ENCODE assay signal across 13 mouse cellular contexts in genomic region chr6:133313896-133314295, GRCm38 (mm10). TPM values are rescaled to one million over a fixed set of nuclear protein-coding genes. Genes with fewer than 3 reads are reported as not detected.
"Had no signal": no experiment of that assay in that cellular context is flagged by ENCODE, and none has a peak within 500 bp of the region (broad histone marks: within the 10 kb centered on the region; RNA-seq: fewer than 3 reads in every experiment).

No protein-coding gene starts in this region.

RNA-seq across cellular contexts. Expression of gene 5530400C23Rik, which starts 21.9 kb away (rescaled TPM):
- polyA plus RNA-seq: neural tube, embryonic 13.5 days; neural tube, embryonic 14.5 days; neural tube, embryonic 15.5 days; small intestine, adult 2 months; spleen, adult 2 months; stomach, embryonic 14.5 days; stomach, embryonic 15.5 days; stomach, embryonic 16.5 days; stomach, postnatal 0 days; testis, adult 2 months; thymus, adult 2 months; thymus, postnatal 0 days; urinary bladder, adult 2 months had no signal
